Mouse (Mus musculus) heart, embryonic 11.5 days (tissue): ENCODE results near the gene Tpd52l2. TPM values are rescaled to one million over a fixed set of nuclear protein-coding genes. Genes with fewer than 3 reads are reported as not detected.

ENCODE experiments used
- ATAC-seq: fragments of 200-750 bp; cut with Nextera tagmentation; replicated peaks from 2 replicates; pipeline ENCODE4 v1.8.0; 2017; ENCODE audit warnings: moderate library complexity; ENCODE audit not compliant: insufficient number of reproducible peaks, low FRiP score, low TSS enrichment
- H3K27ac ChIP-seq: fragments of 300-500 bp; sonication (generic); 2 replicates; pipeline ENCODE4 v1.5.1; 2014; ENCODE audit warnings: mild to moderate bottlenecking, low read depth, low read length
- H3K27me3 ChIP-seq: fragments of 300-500 bp; sonication (generic); 2 replicates; pipeline ENCODE4 v1.6.1; 2014; ENCODE audit warnings: mild to moderate bottlenecking, low read length, mixed read lengths; ENCODE audit not compliant: control insufficient read depth, insufficient read depth
- H3K36me3 ChIP-seq: fragments of 300-500 bp; sonication (generic); 2 replicates; pipeline ENCODE4 v1.6.1; 2014; ENCODE audit warnings: mild to moderate bottlenecking, low read length, moderate library complexity, mixed read lengths; ENCODE audit not compliant: control insufficient read depth, insufficient read depth
- H3K4me1 ChIP-seq: fragments of 300-500 bp; sonication (generic); 2 replicates; pipeline ENCODE4 v1.6.1; 2014; ENCODE audit warnings: low read length; ENCODE audit not compliant: control insufficient read depth, insufficient read depth
- H3K4me2 ChIP-seq: fragments of 300-500 bp; sonication (generic); 2 replicates; pipeline ENCODE4 v1.6.1; 2014; ENCODE audit warnings: mild to moderate bottlenecking, moderate library complexity
- H3K4me3 ChIP-seq: fragments of 300-500 bp; sonication (generic); 2 replicates; pipeline ENCODE4 v1.5.1; 2014; ENCODE audit warnings: low read depth, low read length
- H3K9ac ChIP-seq: fragments of 300-500 bp; sonication (generic); 2 replicates; pipeline ENCODE4 v1.6.1; 2014; ENCODE audit warnings: mild to moderate bottlenecking, low read depth, low read length, moderate library complexity
- H3K9me3 ChIP-seq: fragments of 300-500 bp; sonication (generic); replicated peaks from 2 replicates; pipeline ENCODE4 v1.6.1; 2016; ENCODE audit warnings: low read length; ENCODE audit not compliant: control insufficient read depth
- WGBS: fragments of 180-500 bp; shearing (Covaris S2); extraction: QIAGEN DNeasy Blood & Tissue Kit; methylation state at CpG from one replicate; pipeline ENCODE4 v1.1.7; 2014; ENCODE audit not compliant: insufficient replicate concordance; 5-methylcytosine and 5-hydroxymethylcytosine counted together
- polyA plus RNA-seq: library from polyadenylated mRNA; unstranded; fragments of >200 nt; fragmentation: Nextera tagmentation; extraction: Ambion mirVana; gene quantifications from 2 replicates; pipeline ENCODE4 v1.2.1, GENCODE M21; 2014

Tpd52l2 gene
- polyA plus RNA-seq, 1 experiment from 2014 or later = 128 TPM

DNA sequence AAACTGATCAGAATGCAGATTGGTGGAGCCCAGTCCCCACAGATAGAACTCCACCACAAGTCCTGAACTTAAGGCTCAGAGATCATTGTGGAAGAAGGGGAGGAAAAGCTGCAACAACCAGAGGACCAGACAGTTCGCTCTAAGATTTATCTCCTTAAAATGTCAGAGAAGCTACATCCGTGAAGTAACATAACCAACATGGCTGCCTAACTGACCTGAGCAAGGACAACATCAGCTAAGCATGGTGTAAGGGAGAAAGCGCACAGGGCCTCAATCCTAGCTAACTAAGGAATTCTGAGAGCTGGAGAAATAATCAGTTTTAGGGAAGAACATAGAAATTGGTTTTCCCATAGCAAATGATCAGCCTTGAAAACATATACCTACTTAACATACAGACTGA, 22.3 kb downstream of the Tpd52l2 start:
- H3K27me3 ChIP-seq = no peaks in the 10 kb centered on the region
- H3K9ac ChIP-seq = peak overlapping the region; percentile 98
- H3K4me3 ChIP-seq = peak overlapping the region; percentile 97
- peak overlapping the region; percentile 99 for H3K27ac ChIP-seq
- H3K4me2 ChIP-seq = peak overlapping the region; percentile 63
- ATAC-seq = no peak
- WGBS = 65% methylated on average over 3 of the region's 3 CpGs
- H3K9me3 ChIP-seq = no peaks in the 10 kb centered on the region
- H3K36me3 ChIP-seq = peaks cover 9% of the 10 kb centered on the region
- peaks cover 19% of the 10 kb centered on the region for H3K4me1 ChIP-seq

DNA sequence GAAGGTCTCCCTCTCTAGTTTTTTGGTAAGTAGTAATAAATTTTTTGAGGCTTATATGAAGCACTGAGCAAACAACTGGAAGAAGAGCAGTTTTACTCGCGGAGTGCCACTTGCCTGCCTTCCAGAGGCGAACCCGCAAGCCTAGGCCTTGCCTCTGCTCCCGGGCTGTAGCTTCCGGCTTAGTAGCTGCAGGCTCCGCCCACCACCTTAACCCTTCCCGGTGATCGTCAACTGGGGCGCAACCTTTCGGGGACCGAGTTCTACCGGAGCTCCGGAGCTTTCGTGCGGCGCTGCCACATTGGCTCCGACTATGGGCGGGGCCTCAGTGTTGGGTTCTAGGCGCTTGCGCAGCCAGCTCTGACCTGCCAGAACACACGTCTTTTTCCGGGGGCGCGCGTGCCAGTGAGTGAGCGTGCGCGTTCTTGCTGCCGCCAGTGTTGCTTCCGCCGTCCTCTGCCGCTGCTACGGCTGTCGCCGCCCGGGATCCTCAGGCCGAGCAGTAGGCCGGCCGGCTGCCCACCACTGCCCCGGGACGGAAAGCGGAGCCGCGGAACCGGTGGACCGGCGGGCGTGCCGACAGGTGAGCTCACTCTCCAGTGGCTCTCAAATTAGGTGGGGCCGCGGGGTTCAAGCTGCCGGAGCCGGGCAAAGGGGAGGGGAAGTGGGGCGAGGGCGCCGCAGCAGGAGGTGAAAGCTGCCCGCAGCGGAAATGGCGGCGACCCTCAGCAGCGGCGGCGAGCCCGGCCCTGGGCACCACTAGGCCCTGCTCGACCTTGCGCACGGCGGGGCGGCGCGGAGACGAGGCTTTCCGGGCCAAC, 23.4 kb downstream of the Tpd52l2 start, which contains the start of gene Dnajc5:
Dnajc5 (plus strand) TSS at position 368 of the 818 bp plus-strand sequence.
- ATAC-seq = peak; percentile 96
- Histone ChIP-seq H3K4me1 (peaks cover 19% of the 10 kb centered on the region), H3K27me3 (no peaks in the 10 kb centered on the region), H3K9ac (peak within 1 kb of the TSS; percentile 98), H3K4me2 (peak within 1 kb of the TSS; percentile 63), H3K9me3 (no peaks in the 10 kb centered on the region), H3K4me3 (peak within 1 kb of the TSS; percentile 97), H3K27ac (peak within 1 kb of the TSS; percentile 99), H3K36me3 (peaks cover 5% of the 10 kb centered on the region)
- under 1% methylated on average over 74 of the region's 74 CpGs for WGBS

DNA sequence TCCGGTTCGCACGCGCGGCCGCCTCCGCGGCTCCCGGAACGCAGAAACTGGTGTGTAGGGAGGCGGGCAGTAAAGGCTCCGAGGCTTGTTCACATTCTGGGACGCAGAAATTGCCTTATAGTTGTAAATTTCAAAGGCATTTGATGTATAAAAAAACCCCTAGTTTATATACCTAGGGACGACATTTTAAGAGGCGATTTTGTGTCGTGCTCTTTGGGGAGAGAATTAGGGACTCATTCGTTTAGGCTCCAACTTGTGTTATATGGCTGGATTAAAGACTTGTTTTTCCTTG, 23.9 kb downstream of the Tpd52l2 start:
- WGBS = 0% methylated on average over 17 of the region's 17 CpGs
- peak overlapping the region; percentile 97 for H3K4me3 ChIP-seq
- peak overlapping the region; percentile 98 for H3K9ac ChIP-seq
- H3K4me1 ChIP-seq = peaks cover 19% of the 10 kb centered on the region
- peak overlapping the region; percentile 63 for H3K4me2 ChIP-seq
- H3K27ac ChIP-seq = peak overlapping the region; percentile 99
- H3K27me3 ChIP-seq = no peaks in the 10 kb centered on the region
- ATAC-seq = no peak
- H3K36me3 ChIP-seq = 0 out of 2 replicates have a peak, but pooled peaks cover 4% of the 10 kb centered on the region
- no peaks in the 10 kb centered on the region for H3K9me3 ChIP-seq

DNA sequence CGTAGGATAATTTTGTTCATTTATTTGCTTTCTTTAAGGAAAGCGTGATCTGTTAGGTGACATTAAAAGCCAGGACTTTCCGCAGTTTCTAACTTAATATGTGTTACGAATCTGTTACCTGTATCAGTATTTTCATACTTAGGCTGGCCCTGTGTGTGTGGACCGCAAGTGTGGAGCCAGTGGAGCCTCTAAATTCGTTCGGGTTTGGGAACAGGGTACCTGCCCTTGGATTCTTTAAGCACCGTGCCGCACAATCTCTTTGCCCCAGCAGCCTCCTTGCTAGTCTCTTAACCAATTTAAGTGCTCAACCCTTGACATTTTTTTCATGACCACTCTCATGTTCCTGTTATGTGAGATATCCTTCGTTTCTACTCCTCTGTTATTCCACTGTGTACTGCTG, 24.5 kb downstream of the Tpd52l2 start:
- 42% methylated on average over 10 of the region's 10 CpGs for WGBS
- Histone ChIP-seq H3K9me3 (no peaks in the 10 kb centered on the region), H3K9ac (peak overlapping the region; percentile 98), H3K36me3 (0 out of 2 replicates have a peak, but pooled peaks cover 4% of the 10 kb centered on the region), H3K27ac (no peak overlapping the region), H3K27me3 (no peaks in the 10 kb centered on the region), H3K4me1 (peaks cover 19% of the 10 kb centered on the region), H3K4me2 (peak overlapping the region; percentile 63), H3K4me3 (peak overlapping the region; percentile 97)
- ATAC-seq = no peak

DNA sequence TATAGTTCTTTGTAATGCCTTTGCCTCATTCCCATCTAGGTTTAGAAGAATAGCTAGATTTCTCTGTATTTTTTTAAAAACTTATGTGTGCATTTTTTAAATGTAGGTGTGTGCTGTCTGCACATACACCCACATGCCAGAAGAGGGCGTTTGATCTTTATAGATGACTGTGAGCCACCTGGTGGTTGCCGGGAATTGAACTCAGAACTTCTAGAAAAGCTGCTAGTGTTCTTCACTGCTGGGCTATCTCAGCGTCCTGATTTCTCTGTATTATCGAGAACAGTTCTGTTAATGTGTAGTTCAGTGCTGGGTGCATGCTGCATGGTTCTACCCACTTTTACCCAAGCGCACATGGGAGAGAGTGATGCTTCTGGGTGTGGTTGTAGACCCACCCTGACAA, 25.9 kb downstream of the Tpd52l2 start:
- Histone ChIP-seq H3K4me2 (no peak overlapping the region), H3K9ac (no peak overlapping the region), H3K4me1 (peaks cover 19% of the 10 kb centered on the region), H3K36me3 (no peaks in the 10 kb centered on the region), H3K27me3 (no peaks in the 10 kb centered on the region), H3K4me3 (no peak overlapping the region), H3K27ac (no peak overlapping the region), H3K9me3 (no peaks in the 10 kb centered on the region)
- WGBS = 66% methylated on average over 5 of the region's 5 CpGs
- no peak for ATAC-seq

DNA sequence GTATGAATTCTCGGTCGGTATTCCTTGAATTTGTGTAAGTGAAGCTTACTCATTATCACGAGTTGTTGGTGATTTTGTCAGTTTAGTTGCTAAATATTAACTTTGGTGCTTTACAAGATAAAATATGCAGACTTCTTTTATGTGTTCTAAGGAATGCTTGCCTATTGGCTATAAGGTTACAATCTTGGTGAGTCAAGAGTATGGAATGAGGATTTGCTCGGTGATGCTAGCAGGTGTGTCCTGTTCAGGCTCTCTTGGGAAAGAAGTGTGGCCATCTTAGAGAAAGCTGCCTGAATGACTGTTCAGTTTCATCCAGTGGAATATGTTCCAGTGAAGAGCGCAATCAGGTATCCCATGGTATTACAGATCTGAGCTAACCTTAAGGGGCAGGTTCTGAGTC, 28.6 kb downstream of the Tpd52l2 start:
- peaks cover 5% of the 10 kb centered on the region; the same call in 1 of the 2 replicates for H3K36me3 ChIP-seq
- ATAC-seq = no peak

DNA sequence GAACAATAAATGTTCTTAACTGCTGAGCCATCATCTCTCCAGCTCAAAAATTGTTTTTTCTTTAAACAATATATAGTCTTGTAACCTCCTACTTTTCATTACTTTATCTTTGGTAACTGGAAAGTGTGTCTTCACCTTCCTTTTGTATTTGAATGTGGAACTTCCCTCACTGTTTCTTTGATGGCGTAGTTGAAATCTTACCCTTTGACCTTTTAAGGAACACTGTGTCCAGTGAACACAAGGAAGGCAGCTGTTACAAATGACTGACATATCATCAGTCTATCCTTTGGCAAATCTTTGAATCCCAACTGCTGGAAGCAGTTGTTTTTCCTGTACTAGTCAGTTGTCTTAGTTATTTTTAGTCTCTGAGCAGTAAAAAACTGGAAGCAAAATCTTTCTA, 32.1 kb downstream of the Tpd52l2 start:
- H3K36me3 ChIP-seq = peaks cover 5% of the 10 kb centered on the region; the same call in 1 of the 2 replicates
- no peak overlapping the region for H3K27ac ChIP-seq
- no peak overlapping the region for H3K9ac ChIP-seq
- H3K9me3 ChIP-seq = no peaks in the 10 kb centered on the region
- H3K4me3 ChIP-seq = no peak overlapping the region
- H3K4me2 ChIP-seq = no peak overlapping the region
- 83% methylated on average over 1 of the region's 1 CpGs for WGBS
- no peaks in the 10 kb centered on the region; the same call in 1 of the 2 replicates for H3K4me1 ChIP-seq
- no peak for ATAC-seq
- H3K27me3 ChIP-seq = no peaks in the 10 kb centered on the region

More for the DNA sequence above, 28.6 kb downstream of the Tpd52l2 start:
- Histone ChIP-seq H3K9me3 (no peaks in the 10 kb centered on the region), H3K4me3 (no peak overlapping the region), H3K27ac (no peak overlapping the region), H3K27me3 (no peaks in the 10 kb centered on the region), H3K4me2 (no peak overlapping the region), H3K9ac (no peak overlapping the region), H3K4me1 (peaks cover 11% of the 10 kb centered on the region)
- WGBS = 80% methylated on average over 5 of the region's 5 CpGs

DNA sequence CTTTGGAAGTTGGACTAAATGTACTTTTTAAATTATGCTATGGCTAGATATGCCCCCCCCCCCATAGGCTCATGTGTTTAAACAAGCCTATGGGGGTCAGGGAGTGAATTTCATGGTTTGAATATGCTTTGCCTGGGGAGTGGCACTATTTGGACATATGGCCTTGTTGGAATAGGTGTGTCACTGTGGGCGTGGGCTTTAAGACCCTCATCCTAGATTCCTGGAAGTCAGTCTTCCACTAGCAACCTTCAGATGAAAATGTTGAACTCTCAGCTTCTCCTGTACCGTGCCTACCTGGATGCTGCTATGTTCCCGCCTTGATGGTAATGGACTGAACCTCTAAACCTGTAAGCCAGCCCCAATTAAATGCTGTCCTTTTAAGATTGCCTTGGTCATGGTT, 35.6 kb downstream of the Tpd52l2 start:
- no peak overlapping the region for H3K4me2 ChIP-seq
- no peak for ATAC-seq
- no peaks in the 10 kb centered on the region for H3K9me3 ChIP-seq
- H3K4me1 ChIP-seq = peaks cover 2% of the 10 kb centered on the region; the same call in 1 of the 2 replicates
- no peaks in the 10 kb centered on the region for H3K27me3 ChIP-seq
- H3K36me3 ChIP-seq = peaks cover 5% of the 10 kb centered on the region; the same call in 1 of the 2 replicates
- no peak overlapping the region for H3K27ac ChIP-seq
- WGBS = 94% methylated on average over 3 of the region's 3 CpGs
- no peak overlapping the region for H3K9ac ChIP-seq
- no peak overlapping the region for H3K4me3 ChIP-seq

DNA sequence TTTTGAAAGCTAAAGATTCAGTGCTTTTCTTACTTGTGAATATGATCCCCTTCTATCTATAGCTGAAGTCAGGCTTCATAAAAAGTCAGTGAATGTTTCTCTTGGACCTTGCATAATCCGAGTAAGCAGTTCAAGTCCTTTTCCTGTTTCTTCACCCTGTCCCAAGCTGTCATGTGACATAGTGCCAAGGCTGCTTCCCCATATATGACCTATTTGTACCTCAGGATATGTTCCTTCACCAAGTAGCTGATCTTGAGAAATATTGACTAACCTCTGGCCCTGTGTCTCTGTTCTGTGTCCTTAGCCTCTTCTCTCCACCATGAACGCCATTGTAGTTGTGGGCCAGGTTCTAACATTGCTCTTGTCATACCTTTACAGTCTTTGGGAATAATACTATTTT, 39.5 kb downstream of the Tpd52l2 start:
- H3K4me2 ChIP-seq = no peak overlapping the region
- 85% methylated on average over 2 of the region's 2 CpGs for whole genome bisulfite sequencing
- no peaks in the 10 kb centered on the region for H3K27me3 ChIP-seq
- peaks cover 8% of the 10 kb centered on the region; the same call in 1 of the 2 replicates for H3K4me1 ChIP-seq
- H3K9ac ChIP-seq = no peak overlapping the region
- H3K36me3 ChIP-seq = no peaks in the 10 kb centered on the region; the same call in 1 of the 2 replicates
- ATAC-seq = no peak
- H3K27ac ChIP-seq = no peak overlapping the region
- no peak overlapping the region for H3K4me3 ChIP-seq
- no peaks in the 10 kb centered on the region for H3K9me3 ChIP-seq
